In genomic region chr11:46076442-46077158, GRCm38 (mm10) we compare ENCODE assay signal across 12 mouse cellular contexts. TPM values are rescaled to one million over a fixed set of nuclear protein-coding genes. Genes with fewer than 3 reads are reported as not detected.
A peak's percentile ranks its signal among the peaks of the same experiment; 100 is the strongest.
DNase-seq lines count a peak whose midpoint lies in the region; ATAC-seq lines count a peak whose summit lies in the region.
"Had no signal": no experiment of that assay in that cellular context is flagged by ENCODE, and none has a peak within 500 bp of the region (broad histone marks: within the 10 kb centered on the region; RNA-seq: fewer than 3 reads in every experiment).

No protein-coding gene starts in this region.

- H3K4me1 ChIP-seq in lung, embryonic 16.5 days (replicated peaks; ENCODE audit: control insufficient read depth, insufficient read depth, low read length) = peaks cover 25% of the 10 kb centered on the region
- peaks cover 29% of the 10 kb centered on the region for H3K4me1 ChIP-seq in liver, embryonic 11.5 days (replicated peaks; ENCODE audit: control insufficient read depth, insufficient read depth, low read length)

- H3K4me2 ChIP-seq in lung, embryonic 16.5 days (ENCODE audit: low read depth, low read length) = no peak overlapping the region
- H3K4me2 ChIP-seq in liver, embryonic 11.5 days = no peak overlapping the region
- H3K4me2 ChIP-seq: hindbrain, embryonic 15.5 days had no signal

- WGBS in lung, embryonic 16.5 days = 85% methylated on average over 11 of the region's 11 CpGs
- WGBS in liver, embryonic 11.5 days = 88% methylated on average over 11 of the region's 11 CpGs

- peak overlapping the region; percentile 40 for H3K27ac ChIP-seq in lung, embryonic 16.5 days (ENCODE audit: low read length)
- peak overlapping the region; percentile 88 for H3K27ac ChIP-seq in liver, embryonic 11.5 days (ENCODE audit: low read depth, low read length)
- H3K27ac ChIP-seq: hindbrain, embryonic 15.5 days; limb, embryonic 10.5 days had no signal

- H3K9me3 ChIP-seq in lung, embryonic 16.5 days (ENCODE audit: control insufficient read depth, low read length) = no peaks in the 10 kb centered on the region
- peaks cover 4% of the 10 kb centered on the region; the same call in 1 of the 2 replicates for H3K9me3 ChIP-seq in liver, embryonic 11.5 days (ENCODE audit: control insufficient read depth, low read length)
- H3K9me3 ChIP-seq: hindbrain, embryonic 15.5 days; limb, embryonic 10.5 days had no signal

- H3K4me3 ChIP-seq in lung, embryonic 16.5 days (ENCODE audit: low read length) = no peak overlapping the region
- H3K4me3 ChIP-seq in liver, embryonic 11.5 days (ENCODE audit: low read depth, low read length) = no peak overlapping the region
- H3K4me3 ChIP-seq: hindbrain, embryonic 15.5 days; limb, embryonic 10.5 days had no signal

- H3K27me3 ChIP-seq in lung, embryonic 16.5 days (ENCODE audit: control insufficient read depth, insufficient read depth, low read depth, low read length) = no peaks in the 10 kb centered on the region
- no peaks in the 10 kb centered on the region for H3K27me3 ChIP-seq in liver, embryonic 11.5 days (replicated peaks; ENCODE audit: control insufficient read depth, insufficient read depth, low read length)
- H3K27me3 ChIP-seq: hindbrain, embryonic 15.5 days had no signal

- DNase-seq in heart, adult 11 months = peak; percentile 93
- DNase-seq in heart, adult 9 months (ENCODE audit: low spot score in 2 of 2) = no peak
- DNase-seq in lung, adult 18-20 months = no peak
- DNase-seq in liver, embryonic 11.5 days (ENCODE audit: low spot score) = no peak
- DNase-seq in layer of hippocampus, adult 18-20 months (ENCODE audit: low spot score in 2 of 2) = no peak
- DNase-seq in right cerebral cortex, adult 18-20 months = no peak
- DNase-seq: kidney, adult 8-10 months; thymus, postnatal 36 days had no signal

- ATAC-seq in lung, embryonic 16.5 days (ENCODE audit: low read depth) = no peak
- no peak for ATAC-seq in liver, embryonic 11.5 days (replicated peaks; ENCODE audit: low FRiP score)
- ATAC-seq in neutrophil, adult 5-6 weeks (ENCODE audit: extremely low read depth, insufficient number of reproducible peaks, low FRiP score, poor library complexity, severe bottlenecking) = peak; percentile 66; the same call in 1 of the 2 replicates

- no peak overlapping the region for H3K9ac ChIP-seq in lung, embryonic 16.5 days (ENCODE audit: low read length)
- H3K9ac ChIP-seq in liver, embryonic 11.5 days (ENCODE audit: low read depth, low read length) = no peak overlapping the region
- H3K9ac ChIP-seq: hindbrain, embryonic 15.5 days had no signal

- H3K36me3 ChIP-seq in lung, embryonic 16.5 days (ENCODE audit: control insufficient read depth, insufficient read depth, low read length) = peaks cover 11% of the 10 kb centered on the region; the same call in 1 of the 2 replicates
- peaks cover 9% of the 10 kb centered on the region; the same call in 1 of the 2 replicates for H3K36me3 ChIP-seq in liver, embryonic 11.5 days (ENCODE audit: control insufficient read depth, insufficient read depth, low read length)

RNA-seq across cellular contexts. Expression of gene Adam19, which starts 20.8 kb away (rescaled TPM):
- polyA plus RNA-seq in lung, embryonic 16.5 days (2015; fragmentation: Nextera tagmentation; extraction: Ambion mirVana) = 20.7 and 22.2 TPM in 2 replicates
- 8.5 and 8.8 TPM in 2 replicates for polyA plus RNA-seq in liver, embryonic 11.5 days (2014; fragmentation: Nextera tagmentation; extraction: Ambion mirVana)
- 114 and 122 TPM in 2 replicates for total RNA-seq in neutrophil, adult 5-6 weeks (2017)
- 10 to 100 TPM; 10.5 to 10.9 TPM for total RNA-seq in layer of hippocampus, adult 18-20 months (2021)

RNA-seq across cellular contexts. Expression of gene Gm12166, which starts 24.5 kb away (rescaled TPM):
- 5.4 and 6.8 TPM in 2 replicates for polyA plus RNA-seq in lung, embryonic 16.5 days (2015; fragmentation: Nextera tagmentation; extraction: Ambion mirVana)
- polyA plus RNA-seq in liver, embryonic 11.5 days (2014; fragmentation: Nextera tagmentation; extraction: Ambion mirVana) = 5.5 and 6.6 TPM in 2 replicates
- 10.7 and 11.8 TPM in 2 replicates for total RNA-seq in neutrophil, adult 5-6 weeks (2017)
- total RNA-seq in layer of hippocampus, adult 18-20 months (2021) = 1 to 10 TPM; 1.1 to 3.2 TPM
